Mouse (Mus musculus): Measurements from ENCODE around the gene Cel.
"Not testable (repeated sequence)": the region's sequence is repeated elsewhere in the genome, so short reads cannot be mapped to it uniquely, and the experiment has no call there.

The Cel gene

DNA sequence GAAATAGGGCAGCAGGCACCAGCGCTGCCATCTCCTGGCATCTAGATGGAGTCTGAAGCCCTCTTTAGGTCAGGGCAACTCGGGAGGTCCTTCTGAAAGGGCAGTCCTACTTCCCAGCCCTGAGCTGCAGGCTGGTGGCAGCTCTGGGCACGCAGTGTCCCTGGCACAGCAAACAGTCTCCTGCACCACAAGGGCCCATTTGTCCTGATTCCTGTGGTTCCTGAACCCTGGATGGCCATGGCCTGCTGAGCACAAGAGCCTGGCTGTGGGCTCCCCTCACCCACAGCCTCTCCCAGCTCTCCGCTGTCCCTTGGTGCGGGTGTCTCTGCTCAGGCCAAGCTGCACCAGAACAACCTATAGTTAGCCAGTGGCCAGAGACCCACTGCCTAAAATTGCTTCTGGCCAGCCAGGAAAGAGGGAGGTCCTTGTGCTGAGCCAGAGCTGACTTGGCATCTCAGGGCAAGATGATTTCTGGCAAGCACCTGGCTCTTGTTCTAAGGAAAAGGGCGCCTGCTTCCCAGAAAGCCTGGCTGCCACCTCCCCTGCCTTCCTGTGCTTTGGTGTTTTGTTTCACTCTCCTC, 41.5 kb downstream of the Cel start:
- DNase-seq (ENCODE audit: low read depth, low spot score): no peak

DNA sequence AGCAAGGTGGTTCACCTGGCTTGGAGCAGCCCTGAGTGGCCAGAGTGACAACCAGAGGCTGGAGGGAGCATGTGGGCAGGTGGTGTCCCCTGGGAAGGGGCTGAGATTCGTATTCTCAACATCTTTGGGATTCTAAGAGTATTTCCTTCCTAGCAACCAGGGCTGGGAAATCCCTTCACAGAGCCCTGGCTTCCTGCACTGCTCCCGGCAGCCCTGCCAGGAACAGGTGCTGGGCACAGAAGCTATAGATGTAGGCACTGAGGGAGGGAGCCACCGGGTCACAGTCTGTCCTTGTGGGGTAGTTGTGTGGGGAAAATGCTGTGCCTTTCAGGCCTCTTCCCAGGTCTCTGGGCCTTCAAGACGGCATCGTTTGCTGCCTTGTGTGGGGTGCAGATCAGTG, 42.6 kb downstream of the Cel start:
- DNase-seq (ENCODE audit: low read depth, low spot score): no peak

DNA sequence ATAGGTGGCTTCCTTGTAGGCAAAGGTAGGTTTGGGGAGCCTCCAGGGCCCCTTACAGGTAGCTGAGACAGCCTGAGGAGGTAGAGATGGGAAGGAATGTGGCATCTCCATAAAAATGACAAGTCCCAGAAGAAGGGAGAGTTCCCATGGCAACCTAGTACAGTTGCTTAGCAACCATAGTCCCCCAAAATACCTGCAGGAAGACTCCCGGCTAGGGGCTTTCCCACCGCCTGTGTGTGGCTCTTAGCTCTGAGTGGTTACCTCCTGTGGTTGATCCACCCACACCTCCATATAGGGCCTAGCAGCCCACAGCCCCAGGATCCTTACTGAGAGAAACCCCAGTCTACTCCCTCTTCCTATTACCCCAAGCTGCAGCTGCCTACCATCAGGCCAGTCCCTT, 45.0 kb downstream of the Cel start:
- DNase-seq (ENCODE audit: low read depth, low spot score): no peak

DNA sequence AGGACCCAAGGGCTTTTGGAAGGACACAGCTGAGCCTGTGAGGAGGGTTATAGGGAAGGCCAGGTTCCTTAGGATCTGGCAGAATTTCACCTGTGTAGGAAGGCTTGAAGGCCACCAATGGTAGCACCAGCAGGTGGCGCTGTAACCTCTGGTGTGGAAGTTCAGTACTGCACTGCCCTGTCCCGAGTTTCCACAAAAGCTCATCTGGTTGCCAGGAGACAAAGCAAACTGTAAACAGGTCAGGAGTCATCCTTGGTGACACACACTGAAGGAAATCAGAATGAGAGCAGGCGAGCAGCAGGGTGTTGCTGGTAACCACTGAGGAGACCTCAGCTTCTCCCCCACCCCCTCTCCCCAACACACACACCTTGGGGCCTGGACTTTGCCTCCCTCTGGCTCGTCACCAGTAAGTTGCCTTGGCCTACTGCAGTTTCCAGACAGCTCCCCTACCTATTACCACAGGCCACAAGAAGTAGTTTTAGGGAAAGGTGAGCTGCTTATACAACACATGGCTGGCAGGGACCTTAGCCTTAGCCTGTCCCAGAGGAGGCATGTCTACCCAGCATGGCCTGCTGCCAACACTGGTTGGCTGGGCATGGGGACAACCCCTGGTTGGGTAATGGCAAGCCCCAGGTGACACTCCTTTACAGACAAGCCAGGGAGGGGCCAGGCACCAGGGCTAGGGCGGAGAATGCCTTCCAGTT, 45.8 kb downstream of the Cel start:
- DNase-seq (ENCODE audit: low read depth, low spot score): peak; percentile 51

DNA sequence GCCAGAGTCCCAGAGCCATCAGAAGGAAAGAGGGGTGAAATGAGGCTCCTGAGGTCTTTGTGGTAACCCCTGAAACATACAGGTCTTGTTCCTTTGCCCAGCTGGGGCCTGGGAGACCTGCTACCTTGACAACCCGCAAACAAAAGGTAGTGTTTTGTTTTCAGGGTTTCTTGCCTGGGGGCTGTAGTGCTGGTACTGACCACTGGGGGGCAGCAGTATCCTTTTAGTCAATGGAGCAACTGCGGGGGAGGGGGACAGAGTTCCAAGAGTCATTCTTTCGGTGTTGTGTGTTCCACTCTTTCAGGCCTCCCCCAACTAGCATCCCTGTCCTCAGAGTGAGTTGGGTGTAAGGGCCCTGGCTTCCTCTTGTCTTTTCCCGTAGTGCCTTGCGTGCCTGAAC, 48.7 kb downstream of the Cel start:
- DNase-seq (ENCODE audit: low read depth, low spot score): peak; percentile 21

DNA sequence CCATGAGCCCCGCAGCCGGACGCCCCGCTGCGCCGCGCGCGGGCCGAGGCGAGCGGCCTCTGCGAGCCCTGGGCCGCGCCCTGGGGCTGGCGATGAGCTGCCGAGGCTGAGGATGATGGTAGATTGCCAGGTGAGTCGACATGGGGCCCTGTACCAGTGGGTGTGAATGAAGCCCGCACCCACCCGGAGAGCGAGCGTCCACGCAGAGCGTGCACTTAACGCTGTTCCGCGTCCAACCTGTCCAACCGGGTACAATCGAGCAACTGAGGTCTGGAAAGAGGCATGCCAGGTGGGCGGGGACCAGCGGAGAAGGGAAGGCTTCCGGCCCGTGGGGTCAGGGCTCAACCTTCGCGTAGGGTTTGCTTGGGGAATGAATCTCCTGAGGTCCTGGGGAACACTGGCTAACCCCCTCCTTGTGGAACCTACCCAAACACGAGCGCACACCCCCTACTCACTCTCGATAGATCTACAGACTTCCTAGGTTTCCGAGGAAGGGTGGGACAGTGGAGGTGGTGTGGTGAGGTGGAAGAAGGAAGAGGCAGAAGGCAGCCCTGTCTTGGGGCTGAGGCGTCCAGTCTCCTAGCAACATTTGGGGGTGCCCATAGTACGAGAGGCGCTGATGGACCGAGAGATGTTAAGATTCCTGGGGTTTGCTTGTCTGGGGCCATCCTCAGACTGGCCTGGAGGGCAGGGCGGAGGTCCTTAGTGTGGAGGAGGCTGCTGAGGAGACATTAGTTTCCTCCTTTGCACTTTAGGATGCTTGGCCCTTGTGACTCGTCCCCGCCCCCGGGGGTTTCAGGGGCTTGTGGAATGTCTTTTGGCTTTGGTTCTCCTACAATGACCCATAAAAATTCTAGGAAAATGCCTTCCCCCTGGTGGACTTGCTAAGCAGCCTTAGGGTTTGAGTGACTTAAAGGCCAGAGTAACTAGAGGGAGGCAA, 49.5 kb downstream of the Cel start:
- DNase-seq (ENCODE audit: low read depth, low spot score): no peak

DNA sequence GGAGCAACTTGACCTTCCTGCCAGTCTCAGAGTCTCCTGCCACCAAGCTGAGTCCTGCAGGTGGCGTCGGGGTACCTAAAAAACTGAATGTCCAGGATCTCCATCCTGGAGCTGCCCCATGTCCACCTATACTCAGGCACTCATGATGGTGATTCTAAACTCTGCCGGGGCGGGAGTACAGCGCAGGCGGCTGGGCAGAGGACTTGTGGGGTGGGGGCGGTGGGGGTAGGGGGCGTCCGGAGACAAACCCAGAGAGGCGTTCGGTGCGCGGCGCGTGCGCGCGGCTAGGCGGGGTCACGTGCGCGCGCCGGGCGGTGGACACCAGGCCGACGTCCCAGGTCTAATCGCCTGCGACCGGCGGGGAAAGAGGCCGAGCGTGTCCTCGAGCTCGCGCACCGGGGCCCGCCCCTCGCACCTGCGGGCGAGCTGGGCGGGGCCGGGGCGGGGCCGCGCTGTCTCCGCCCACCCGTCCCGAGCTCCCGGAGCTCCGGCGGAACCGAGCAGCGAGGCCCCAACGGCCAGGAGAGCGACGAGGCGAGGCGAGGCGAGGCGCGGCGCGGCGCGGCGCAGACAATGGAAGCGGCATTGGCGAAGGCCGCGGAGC, 50.3 kb downstream of the Cel start, which contains the start of gene Ralgds:
Ralgds (plus strand) TSS at position 328 of the 604 bp plus-strand sequence.
- no peak for DNase-seq (ENCODE audit: low read depth, low spot score)

DNA sequence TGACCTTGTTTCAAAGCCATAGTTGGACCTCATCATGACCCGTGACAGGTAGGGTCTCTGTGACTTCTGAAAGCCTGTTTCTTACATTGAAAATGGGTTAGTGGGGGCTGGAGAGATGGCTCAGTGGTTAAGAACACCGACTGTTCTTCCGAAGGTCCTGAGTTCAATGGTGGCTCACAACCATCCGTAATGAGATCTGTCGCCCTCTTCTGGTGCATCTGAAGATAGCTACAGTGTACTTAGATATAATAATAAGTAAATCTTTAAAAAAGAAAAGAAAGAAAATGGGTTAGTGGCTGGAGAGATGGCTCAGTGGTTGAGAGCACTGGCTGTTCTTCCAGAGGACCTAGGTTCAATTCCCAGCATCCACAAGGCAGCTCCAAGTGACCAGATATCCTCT, 51.6 kb downstream of the Cel start:
- not testable (repeated sequence) for DNase-seq (ENCODE audit: low read depth, low spot score)

DNA sequence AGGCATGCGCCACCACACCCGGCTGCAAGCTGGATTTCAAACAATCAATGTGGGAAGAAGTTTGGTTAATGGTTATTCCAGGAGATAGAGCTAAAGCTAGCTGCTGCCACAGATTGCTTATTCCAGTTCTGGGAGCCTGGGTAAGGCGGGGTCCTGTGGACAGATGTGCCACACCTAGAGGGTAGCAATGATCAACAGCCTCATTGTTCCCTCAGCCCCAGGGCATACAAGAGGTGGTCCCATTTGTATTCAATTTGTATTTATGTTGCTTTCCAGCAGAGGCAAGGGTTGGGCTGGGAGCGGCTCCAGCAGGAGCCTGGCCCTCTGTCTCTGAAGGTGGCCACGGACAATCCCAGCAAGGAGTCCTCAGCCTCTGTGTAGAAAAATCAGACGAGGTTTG, 56.9 kb downstream of the Cel start:
- DNase-seq (ENCODE audit: low read depth, low spot score): no peak

DNA sequence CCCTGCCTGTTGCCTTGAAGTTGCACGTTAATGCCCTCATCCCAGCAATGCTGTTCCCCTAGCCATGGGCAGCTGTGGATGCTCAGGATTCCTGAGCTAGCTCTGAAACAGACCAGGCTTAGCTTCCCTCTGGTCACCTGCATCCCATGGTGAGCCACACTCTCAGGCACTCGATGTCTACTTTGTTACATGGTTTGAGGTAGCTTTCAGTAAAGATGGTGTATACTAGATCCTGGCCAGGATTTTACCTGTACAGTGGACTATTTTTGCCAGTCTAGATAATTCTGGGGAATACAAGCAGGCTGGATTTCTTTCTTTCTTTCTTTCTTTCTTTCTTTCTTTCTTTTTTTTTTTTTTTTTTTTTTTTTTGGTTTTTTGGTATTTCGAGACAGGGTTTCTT, 57.4 kb downstream of the Cel start, which contains the start of gene Gm10134:
Gm10134 (plus strand) TSS at position 301 of the 400 bp plus-strand sequence.
- DNase-seq (ENCODE audit: low read depth, low spot score): no peak

Measured in c-Kit-negative CD71-positive TER-119-positive erythroid progenitor cells, embryonic 14.5 days (primary cell).